Mouse (Mus musculus) testis, adult 2 months (tissue): ENCODE results near the gene Neurod6.

Experiments
- CTCF ChIP-seq: fragments of 200-500 bp; IDR thresholded peaks from 2 replicates; pipeline ENCODE4 v1.5.1; 2012; ENCODE audit warnings: low read depth, mild to moderate bottlenecking, inconsistent platforms, low read length, moderate library complexity; ENCODE audit not compliant: control insufficient read depth, insufficient read depth, insufficient replicate concordance
- POLR2A ChIP-seq: fragments of 200-500 bp; IDR thresholded peaks from 2 replicates; pipeline ENCODE4 v1.6.1; 2012; ENCODE audit warnings: low read depth, mild to moderate bottlenecking, inconsistent platforms, low read length, moderate library complexity; ENCODE audit not compliant: control insufficient read depth

DNA sequence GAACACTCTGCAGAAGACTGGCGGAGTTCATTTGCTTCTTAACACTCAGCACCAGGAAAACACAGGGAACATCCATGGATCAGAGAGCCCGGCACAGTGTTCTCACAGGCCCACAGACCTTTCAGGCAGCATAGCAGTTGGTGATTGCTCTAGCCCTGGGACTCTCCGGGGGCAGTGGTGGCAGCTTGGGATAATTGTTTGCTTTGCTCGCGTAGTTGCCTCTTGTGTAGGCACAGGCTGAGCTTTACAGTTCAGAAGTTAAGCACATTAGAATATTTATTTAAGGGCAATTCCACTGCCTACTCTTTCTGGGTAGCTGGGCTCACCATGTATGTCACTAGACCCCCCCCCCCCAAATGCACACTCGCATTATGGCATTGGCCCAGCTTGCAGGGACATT lies 34.4 kb upstream of the Neurod6 start:
- no peak for TF ChIP-seq POLR2A
- TF ChIP-seq CTCF: no peak
